Mouse (Mus musculus) lung, embryonic 16.5 days (tissue): Measurements from ENCODE around the gene Frmd6. TPM values are rescaled to one million over a fixed set of nuclear protein-coding genes. Genes with fewer than 3 reads are reported as not detected.

Source experiments
- ATAC-seq: fragments of 200-750 bp; cut with Nextera tagmentation; 2 replicates; pipeline ENCODE4 v1.8.0; 2017; ENCODE audit warnings: low read depth, mild to moderate bottlenecking, moderate library complexity
- H3K27ac ChIP-seq: fragments of 300-500 bp; sonication (generic); 2 replicates; pipeline ENCODE4 v1.5.1; 2014; ENCODE audit warnings: mild to moderate bottlenecking, control low read depth, low read length
- H3K27me3 ChIP-seq: fragments of 300-500 bp; sonication (generic); 2 replicates; pipeline ENCODE4 v1.6.1; 2014; ENCODE audit warnings: low read depth, low read length, mixed read lengths; ENCODE audit not compliant: control insufficient read depth, insufficient read depth
- H3K36me3 ChIP-seq: fragments of 300-500 bp; sonication (generic); 2 replicates; pipeline ENCODE4 v1.6.1; 2014; ENCODE audit warnings: low read length; ENCODE audit not compliant: control insufficient read depth, insufficient read depth
- H3K4me1 ChIP-seq: fragments of 300-500 bp; sonication (generic); replicated peaks from 2 replicates; pipeline ENCODE4 v1.6.1; 2014; ENCODE audit warnings: low read length, mixed read lengths; ENCODE audit not compliant: control insufficient read depth, insufficient read depth
- H3K4me2 ChIP-seq: fragments of 300-500 bp; sonication (generic); 2 replicates; pipeline ENCODE4 v1.6.1; 2014; ENCODE audit warnings: low read depth, low read length, control low read depth
- H3K4me3 ChIP-seq: fragments of 300-500 bp; sonication (generic); 2 replicates; pipeline ENCODE4 v1.5.1; 2014; ENCODE audit warnings: mild to moderate bottlenecking, low read length, control low read depth
- H3K9ac ChIP-seq: fragments of 300-500 bp; sonication (generic); 2 replicates; pipeline ENCODE4 v1.6.1; 2014; ENCODE audit warnings: low read length, control low read depth
- H3K9me3 ChIP-seq: fragments of 300-500 bp; sonication (generic); 2 replicates; pipeline ENCODE4 v1.6.1; 2016; ENCODE audit warnings: low read length; ENCODE audit not compliant: control insufficient read depth
- WGBS: fragments of 180-500 bp; shearing (Covaris S2); extraction: QIAGEN DNeasy Blood & Tissue Kit; methylation state at CpG from one replicate; pipeline ENCODE4 v1.1.7; 2014; 5-methylcytosine and 5-hydroxymethylcytosine counted together
- polyA plus RNA-seq: library from polyadenylated mRNA; unstranded; fragments of >200 nt; fragmentation: Nextera tagmentation; extraction: Ambion mirVana; gene quantifications from 2 replicates; pipeline ENCODE4 v1.2.1, GENCODE M21; 2015

Gene Frmd6
- polyA plus RNA-seq, 1 experiment from 2014 or later = 38.9 TPM

GRCm38 (mm10) chr12:70803494-70803893, 21.8 kb upstream of the Frmd6 start:
- no peak for ATAC-seq
- Histone ChIP-seq H3K4me1 (peaks cover 17% of the 10 kb centered on the region), H3K27ac (no peak overlapping the region), H3K4me3 (no peak overlapping the region), H3K9ac (no peak overlapping the region), H3K9me3 (no peaks in the 10 kb centered on the region), H3K36me3 (no peaks in the 10 kb centered on the region), H3K27me3 (no peaks in the 10 kb centered on the region), H3K4me2 (no peak overlapping the region)
- 55% methylated on average over 4 of the region's 4 CpGs for WGBS

DNA sequence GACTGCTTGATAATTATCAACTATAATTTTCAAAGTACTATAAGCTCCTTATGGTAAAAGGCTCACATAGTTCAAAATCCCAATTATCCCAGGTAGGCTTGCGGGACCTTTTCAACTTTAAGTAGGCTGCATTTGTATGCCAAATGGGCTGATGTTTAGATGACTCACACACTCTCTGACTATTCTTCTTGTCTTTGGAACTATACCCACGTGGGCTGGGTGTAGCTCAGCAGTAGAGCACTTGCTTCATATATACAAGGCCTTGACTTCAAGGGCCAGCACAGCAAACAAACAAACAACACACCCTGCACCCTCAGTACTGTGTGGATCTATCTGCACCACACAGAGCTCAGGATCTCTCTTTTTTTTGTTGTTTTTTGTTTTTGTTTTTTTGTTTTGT, 20.3 kb upstream of the Frmd6 start:
- H3K36me3 ChIP-seq = no peaks in the 10 kb centered on the region

DNA sequence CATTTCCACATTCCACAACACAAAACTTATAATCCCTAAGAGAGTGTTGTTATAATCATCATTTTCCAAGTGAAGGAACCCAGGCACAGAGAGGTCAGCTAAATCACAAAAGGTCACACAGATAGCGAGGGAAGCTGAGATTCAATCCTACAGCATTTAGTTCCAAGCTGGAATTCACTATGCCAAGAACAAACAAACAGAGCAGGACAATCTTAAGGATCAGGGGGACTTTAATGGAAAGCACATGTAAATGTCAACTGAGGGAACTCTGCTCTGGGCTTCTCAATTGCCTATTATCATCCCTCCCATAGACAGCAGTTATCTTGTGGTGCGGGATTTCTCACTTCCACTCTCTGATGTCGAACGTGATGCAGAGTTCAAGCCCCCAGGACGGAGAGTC, 17.8 kb upstream of the Frmd6 start:
- ATAC-seq = no peak
- Histone ChIP-seq H3K27ac (no peak overlapping the region), H3K36me3 (no peaks in the 10 kb centered on the region), H3K9ac (no peak overlapping the region), H3K4me3 (no peak overlapping the region), H3K4me2 (no peak overlapping the region), H3K9me3 (no peaks in the 10 kb centered on the region), H3K4me1 (peaks cover 7% of the 10 kb centered on the region), H3K27me3 (no peaks in the 10 kb centered on the region)
- WGBS = 41% methylated on average over 5 of the region's 5 CpGs

More for the DNA sequence above, 20.3 kb upstream of the Frmd6 start:
- Histone ChIP-seq H3K27ac (no peak overlapping the region), H3K4me1 (peaks cover 6% of the 10 kb centered on the region), H3K9me3 (no peaks in the 10 kb centered on the region), H3K27me3 (no peaks in the 10 kb centered on the region), H3K4me3 (no peak overlapping the region), H3K4me2 (no peak overlapping the region), H3K9ac (no peak overlapping the region)
- WGBS = 66% methylated on average over 2 of the region's 2 CpGs
- ATAC-seq = no peak

DNA sequence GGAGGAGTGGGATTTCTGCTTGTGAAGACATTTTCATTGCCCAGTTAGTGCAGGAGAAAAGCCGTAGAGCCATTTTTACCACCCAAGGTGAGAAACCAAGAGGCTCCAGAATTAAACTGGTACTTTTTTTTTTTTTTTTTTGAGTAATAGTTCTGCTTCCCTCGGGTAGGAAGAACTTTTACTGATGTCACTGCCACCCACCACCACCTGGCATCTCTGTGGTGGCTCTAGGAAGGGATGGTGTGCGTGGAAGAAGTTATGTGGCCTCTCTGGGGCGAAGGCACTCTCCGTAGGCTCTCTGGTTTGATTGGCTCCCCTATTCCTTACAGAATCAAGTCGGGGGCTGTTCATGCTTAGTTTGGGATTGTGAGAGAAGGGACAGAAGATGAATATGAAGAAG, 17.3 kb upstream of the Frmd6 start:
- H3K4me1 ChIP-seq = peaks cover 11% of the 10 kb centered on the region
- WGBS = 73% methylated on average over 6 of the region's 6 CpGs
- no peak for ATAC-seq
- H3K36me3 ChIP-seq = no peaks in the 10 kb centered on the region
- H3K27ac ChIP-seq = no peak overlapping the region
- H3K9ac ChIP-seq = no peak overlapping the region
- H3K4me2 ChIP-seq = no peak overlapping the region
- H3K4me3 ChIP-seq = no peak overlapping the region
- no peaks in the 10 kb centered on the region for H3K27me3 ChIP-seq
- H3K9me3 ChIP-seq = no peaks in the 10 kb centered on the region

- H3K9me3 ChIP-seq = no peaks in the 10 kb centered on the region
- H3K36me3 ChIP-seq = no peaks in the 10 kb centered on the region
- no peak for ATAC-seq
- H3K9ac ChIP-seq = no peak overlapping the region
- 72% methylated on average over 2 of the region's 2 CpGs for WGBS
- no peaks in the 10 kb centered on the region for H3K27me3 ChIP-seq
- no peak overlapping the region for H3K4me2 ChIP-seq
- no peak overlapping the region for H3K4me3 ChIP-seq
- H3K4me1 ChIP-seq = peaks cover 16% of the 10 kb centered on the region
- H3K27ac ChIP-seq = no peak overlapping the region
Measured at GRCm38 (mm10) chr12:70809957-70810356, 15.4 kb upstream of the Frmd6 start.

DNA sequence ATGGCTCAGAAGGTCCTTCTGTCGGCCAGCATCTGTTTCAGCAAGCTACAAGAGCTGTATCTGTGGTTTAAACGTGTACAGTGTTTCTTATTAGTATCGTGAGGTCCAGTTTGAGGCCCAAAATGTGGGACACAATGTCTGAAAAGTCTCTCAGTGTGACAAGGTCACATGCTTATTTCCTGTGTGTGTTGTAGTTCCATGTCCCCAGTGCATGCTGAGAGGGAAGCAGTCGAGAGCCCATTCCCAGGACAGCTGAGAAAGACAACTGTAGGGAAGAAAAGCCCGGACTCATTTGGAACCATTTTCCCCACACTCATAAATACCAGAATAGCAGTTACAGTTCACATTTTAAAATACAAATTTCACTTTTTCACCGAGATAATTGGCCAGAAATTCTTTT, 13.5 kb upstream of the Frmd6 start:
- 33% methylated on average over 6 of the region's 6 CpGs for WGBS
- H3K9ac ChIP-seq = no peak overlapping the region
- H3K9me3 ChIP-seq = no peaks in the 10 kb centered on the region
- no peak overlapping the region for H3K4me2 ChIP-seq
- no peak overlapping the region for H3K4me3 ChIP-seq
- ATAC-seq = peak; percentile 80
- H3K27ac ChIP-seq = peak overlapping the region; percentile 85
- peaks cover 16% of the 10 kb centered on the region for H3K4me1 ChIP-seq
- H3K27me3 ChIP-seq = no peaks in the 10 kb centered on the region
- H3K36me3 ChIP-seq = no peaks in the 10 kb centered on the region

- H3K36me3 ChIP-seq = no peaks in the 10 kb centered on the region
- H3K9ac ChIP-seq = no peak overlapping the region
- ATAC-seq = peak; percentile 95
- H3K9me3 ChIP-seq = no peaks in the 10 kb centered on the region
- H3K27ac ChIP-seq = 0 out of 2 replicates have a peak overlapping the region, but pooled peaks have one; percentile 11
- peaks cover 16% of the 10 kb centered on the region for H3K4me1 ChIP-seq
- WGBS = 26% methylated on average over 6 of the region's 6 CpGs
- H3K27me3 ChIP-seq = no peaks in the 10 kb centered on the region
- H3K4me2 ChIP-seq = no peak overlapping the region
- H3K4me3 ChIP-seq = no peak overlapping the region
Measured at GRCm38 (mm10) chr12:70812176-70812575, 13.1 kb upstream of the Frmd6 start.

- 0 out of 2 replicates have a peak overlapping the region, but pooled peaks have one; percentile 2 for H3K9ac ChIP-seq
- H3K4me1 ChIP-seq = peaks cover 16% of the 10 kb centered on the region
- H3K4me2 ChIP-seq = no peak overlapping the region
- peak overlapping the region; percentile 75 for H3K27ac ChIP-seq
- ATAC-seq = peak; percentile 56
- no peaks in the 10 kb centered on the region for H3K27me3 ChIP-seq
- H3K9me3 ChIP-seq = no peaks in the 10 kb centered on the region
- 16% methylated on average over 3 of the region's 3 CpGs for WGBS
- no peaks in the 10 kb centered on the region for H3K36me3 ChIP-seq
- no peak overlapping the region for H3K4me3 ChIP-seq
Measured at GRCm38 (mm10) chr12:70812822-70813465, 12.4 kb upstream of the Frmd6 start.

DNA sequence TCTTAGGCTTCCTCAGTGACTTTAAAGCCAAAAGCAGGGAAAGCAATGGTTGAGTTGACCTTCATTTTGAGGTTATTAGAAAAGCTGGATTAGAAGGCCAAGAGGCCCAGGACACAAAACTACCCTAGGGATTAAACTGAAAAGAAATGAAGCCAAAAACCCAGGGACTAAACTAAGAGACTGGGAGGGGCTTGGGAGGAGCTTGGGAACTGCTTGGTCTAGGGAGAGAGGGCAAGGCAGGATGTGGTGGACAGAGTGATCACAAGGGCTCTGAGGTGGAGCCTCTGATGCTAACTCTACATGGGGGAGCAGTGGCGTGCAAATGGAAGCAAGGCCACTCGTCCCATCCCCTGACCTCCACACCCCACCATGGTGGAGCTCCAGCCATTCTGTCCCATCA, 8.6 kb upstream of the Frmd6 start:
- no peak for ATAC-seq
- WGBS = 98% methylated on average over 2 of the region's 2 CpGs
- H3K4me1 ChIP-seq = peaks cover 9% of the 10 kb centered on the region
- no peak overlapping the region for H3K4me3 ChIP-seq
- H3K27me3 ChIP-seq = no peaks in the 10 kb centered on the region
- no peaks in the 10 kb centered on the region for H3K36me3 ChIP-seq
- no peak overlapping the region for H3K27ac ChIP-seq
- H3K9me3 ChIP-seq = no peaks in the 10 kb centered on the region
- H3K9ac ChIP-seq = no peak overlapping the region
- H3K4me2 ChIP-seq = no peak overlapping the region
